Comparison of ENCODE assay signal across 11 mouse cellular contexts in genomic region chr2:80037971-80038370, GRCm38 (mm10).
DNase-seq lines count a peak whose midpoint lies in the region; ATAC-seq and TF ChIP-seq lines count a peak whose summit lies in the region.
"Had no signal": no experiment of that assay in that cellular context is flagged by ENCODE, and none has a peak within 500 bp of the region (broad histone marks: within the 10 kb centered on the region; RNA-seq: fewer than 3 reads in every experiment).

No protein-coding gene starts in this region.

- DNase-seq in adrenal gland, adult 2 months, result peak; percentile 40
- no peak for DNase-seq in adrenal gland, adult 18-20 months (ENCODE audit: low spot score in 2 of 2)
- no peak for DNase-seq in left cerebral cortex, adult 2 months (ENCODE audit: extremely low spot score in 1 of 2, low spot score in 2 of 2)
- DNase-seq in left cerebral cortex, postnatal 36 days (ENCODE audit: low spot score in 2 of 2), result no peak
- DNase-seq in liver, postnatal 0 days, result no peak
- no peak for DNase-seq in MN1 (ENCODE audit: low spot score)
- no peak for DNase-seq in layer of hippocampus, adult 2 months (ENCODE audit: low spot score in 2 of 2)

- no peak for ATAC-seq in heart, embryonic 12.5 days (ENCODE audit: insufficient number of reproducible peaks, low FRiP score)
- ATAC-seq in liver, postnatal 0 days, result peak; percentile 67; the same call in 1 of the 2 replicates

- H3K4me1 ChIP-seq in heart, embryonic 12.5 days (replicated peaks), result no peaks in the 10 kb centered on the region; the same call in 1 of the 2 replicates
- 0 out of 2 replicates have a peak, but pooled peaks cover 3% of the 10 kb centered on the region for H3K4me1 ChIP-seq in liver, postnatal 0 days (ENCODE audit: insufficient read depth)
- H3K4me1 ChIP-seq: forebrain, embryonic 10.5 days had no signal

- no peak for TF ChIP-seq EP300 in liver, postnatal 0 days (IDR thresholded peaks at IDR 0.05; ENCODE audit: low read depth)

- H3K9me3 ChIP-seq in heart, embryonic 12.5 days (replicated peaks), result no peaks in the 10 kb centered on the region
- H3K9me3 ChIP-seq in liver, postnatal 0 days (ENCODE audit: low read length), result no peaks in the 10 kb centered on the region
- H3K9me3 ChIP-seq: forebrain, embryonic 10.5 days had no signal

- H3K27ac ChIP-seq in left cerebral cortex, adult 2 months, result no peak overlapping the region
- peak overlapping the region; percentile 79; the same call in 1 of the 2 replicates for H3K27ac ChIP-seq in heart, embryonic 12.5 days (ENCODE audit: poor library complexity, severe bottlenecking)
- H3K27ac ChIP-seq in liver, postnatal 0 days (ENCODE audit: low read depth), result no peak overlapping the region
- H3K27ac ChIP-seq in layer of hippocampus, adult 2 months, result no peak overlapping the region
- H3K27ac ChIP-seq: forebrain, embryonic 10.5 days had no signal

- peak overlapping the region; percentile 48; the same call in 1 of the 2 replicates for H3K9ac ChIP-seq in heart, embryonic 12.5 days
- no peak overlapping the region for H3K9ac ChIP-seq in liver, postnatal 0 days (replicated peaks)

- peak overlapping the region; percentile 34 for H3K4me2 ChIP-seq in heart, embryonic 12.5 days
- 0 out of 2 replicates have a peak overlapping the region, but pooled peaks have one; percentile 27 for H3K4me2 ChIP-seq in liver, postnatal 0 days (ENCODE audit: low read depth, low read length)
- H3K4me2 ChIP-seq: midbrain, embryonic 11.5 days had no signal

- no peaks in the 10 kb centered on the region for H3K27me3 ChIP-seq in heart, embryonic 12.5 days (replicated peaks)
- no peaks in the 10 kb centered on the region for H3K27me3 ChIP-seq in liver, postnatal 0 days (ENCODE audit: insufficient read depth, low read length)
- H3K27me3 ChIP-seq: Patski had no signal

- 61% methylated on average over 5 of the region's 5 CpGs for WGBS in heart, embryonic 12.5 days
- WGBS in liver, postnatal 0 days (ENCODE audit: insufficient replicate concordance), result 51% methylated on average over 5 of the region's 5 CpGs

- intact Hi-C loops in left cerebral cortex, adult 2 months (cut with DNase I), result no loop called here
- intact Hi-C loops in left cerebral cortex, postnatal 36 days (cut with DNase I), result no loop called here

- H3K36me3 ChIP-seq in heart, embryonic 12.5 days, result no peaks in the 10 kb centered on the region
- no peaks in the 10 kb centered on the region for H3K36me3 ChIP-seq in liver, postnatal 0 days (replicated peaks; ENCODE audit: insufficient read depth, low read length)
- H3K36me3 ChIP-seq: forebrain, embryonic 10.5 days had no signal

- no peak for TF ChIP-seq CTCF in left cerebral cortex, adult 2 months (IDR thresholded peaks at IDR 0.05)
- TF ChIP-seq CTCF in liver, postnatal 0 days (IDR thresholded peaks at IDR 0.05; ENCODE audit: low read depth), result no peak
- no peak for TF ChIP-seq CTCF in layer of hippocampus, adult 2 months (conservative IDR thresholded peaks at IDR 0.05)

- peak overlapping the region; percentile 11; the same call in 1 of the 2 replicates for H3K4me3 ChIP-seq in left cerebral cortex, adult 2 months
- H3K4me3 ChIP-seq in heart, embryonic 12.5 days, result peak overlapping the region; percentile 41
- H3K4me3 ChIP-seq in liver, postnatal 0 days (ENCODE audit: low read depth, low read length), result peak overlapping the region; percentile 2; the same call in 1 of the 2 replicates
- no peak overlapping the region; the same call in 1 of the 2 replicates for H3K4me3 ChIP-seq in layer of hippocampus, adult 2 months
- H3K4me3 ChIP-seq: forebrain, embryonic 10.5 days had no signal
